Mouse (Mus musculus): ENCODE data around the gene Golm1.

GRCm38 (mm10) chr13:59699131-59699530, 23.5 kb upstream of the Golm1 start:
- TF ChIP-seq CTCF (IDR thresholded peaks at IDR 0.05; ENCODE audit: low read depth) (no peak), EP300 (IDR thresholded peaks at IDR 0.05; ENCODE audit: low read depth) (no peak)

All from liver, embryonic 14.5 days (tissue).